Mouse (Mus musculus) heart, postnatal 0 days (tissue): ENCODE measurements at regions not wholly inside any gene's neighbourhood (a gene's known extent, or its start where the extent isn't known, plus 50 kb on each side); places are given as distances from the start of the nearest gene placed in this dataset.

Experiments used
- CTCF ChIP-seq: IDR thresholded peaks from 2 replicates; pipeline ENCODE4 v1.5.1; 2016; ENCODE audit warnings: antibody characterized with exemption, control low read depth, low read depth
- EP300 ChIP-seq: IDR thresholded peaks from 2 replicates; pipeline ENCODE4 v1.6.1; 2016; ENCODE audit warnings: antibody characterized with exemption, low read depth

GRCm38 (mm10) chr15:5817901-5818576, 481.5 kb upstream of the Dab2 start:
- TF ChIP-seq CTCF (no peak), EP300 (no peak)
